Mouse (Mus musculus) liver, embryonic 15.5 days (tissue): ENCODE data around the gene Stt3b. TPM values are rescaled to one million over a fixed set of nuclear protein-coding genes. Genes with fewer than 3 reads are reported as not detected.
A peak's percentile ranks its signal among the peaks of the same experiment; 100 is the strongest.

ENCODE experiments used
- ATAC-seq: fragments of 200-750 bp; cut with Nextera tagmentation; 2 replicates; pipeline ENCODE4 v1.8.0; 2017; ENCODE audit warnings: moderate number of reproducible peaks, mild to moderate bottlenecking, moderate library complexity; ENCODE audit not compliant: insufficient read depth
- H3K27ac ChIP-seq: fragments of 300-500 bp; sonication (generic); replicated peaks from 2 replicates; pipeline ENCODE4 v1.5.1; 2015; ENCODE audit warnings: mild to moderate bottlenecking, inconsistent platforms
- H3K27me3 ChIP-seq: fragments of 300-500 bp; sonication (generic); 2 replicates; pipeline ENCODE4 v1.6.1; 2015; ENCODE audit warnings: mild to moderate bottlenecking, inconsistent platforms
- H3K36me3 ChIP-seq: fragments of 300-500 bp; sonication (generic); replicated peaks from 2 replicates; pipeline ENCODE4 v1.6.1; 2015; ENCODE audit warnings: moderate library complexity, mild to moderate bottlenecking, inconsistent platforms
- H3K4me1 ChIP-seq: fragments of 300-500 bp; sonication (generic); replicated peaks from 2 replicates; pipeline ENCODE4 v1.6.1; 2015; ENCODE audit warnings: inconsistent platforms
- H3K4me2 ChIP-seq: fragments of 300-500 bp; sonication (generic); 2 replicates; pipeline ENCODE4 v1.6.1; 2015; ENCODE audit warnings: moderate library complexity, mild to moderate bottlenecking, inconsistent platforms
- H3K4me3 ChIP-seq: fragments of 300-500 bp; sonication (generic); replicated peaks from 2 replicates; pipeline ENCODE4 v1.5.1; 2015; ENCODE audit warnings: mild to moderate bottlenecking, inconsistent platforms
- H3K9ac ChIP-seq: fragments of 300-500 bp; sonication (generic); 2 replicates; pipeline ENCODE4 v1.6.1; 2015; ENCODE audit warnings: moderate library complexity, mild to moderate bottlenecking, inconsistent platforms
- H3K9me3 ChIP-seq: fragments of 300-500 bp; sonication (generic); replicated peaks from 2 replicates; pipeline ENCODE4 v1.6.1; 2016; ENCODE audit warnings: inconsistent platforms
- WGBS: fragments of 180-500 bp; shearing (Covaris S2); methylation state at CpG from one replicate; pipeline ENCODE4 v1.1.7; 2015; ENCODE audit warnings: mixed read lengths; ENCODE audit not compliant: insufficient replicate concordance; 5-methylcytosine and 5-hydroxymethylcytosine counted together
- polyA plus RNA-seq: library from polyadenylated mRNA; unstranded; fragments of >200 nt; fragmentation: Nextera tagmentation; extraction: Ambion mirVana; gene quantifications from 2 replicates; pipeline ENCODE4 v1.2.1, GENCODE M21; 2015

Stt3b gene
- polyA plus RNA-seq, 1 experiment from 2014 or later: 61.0 TPM

DNA sequence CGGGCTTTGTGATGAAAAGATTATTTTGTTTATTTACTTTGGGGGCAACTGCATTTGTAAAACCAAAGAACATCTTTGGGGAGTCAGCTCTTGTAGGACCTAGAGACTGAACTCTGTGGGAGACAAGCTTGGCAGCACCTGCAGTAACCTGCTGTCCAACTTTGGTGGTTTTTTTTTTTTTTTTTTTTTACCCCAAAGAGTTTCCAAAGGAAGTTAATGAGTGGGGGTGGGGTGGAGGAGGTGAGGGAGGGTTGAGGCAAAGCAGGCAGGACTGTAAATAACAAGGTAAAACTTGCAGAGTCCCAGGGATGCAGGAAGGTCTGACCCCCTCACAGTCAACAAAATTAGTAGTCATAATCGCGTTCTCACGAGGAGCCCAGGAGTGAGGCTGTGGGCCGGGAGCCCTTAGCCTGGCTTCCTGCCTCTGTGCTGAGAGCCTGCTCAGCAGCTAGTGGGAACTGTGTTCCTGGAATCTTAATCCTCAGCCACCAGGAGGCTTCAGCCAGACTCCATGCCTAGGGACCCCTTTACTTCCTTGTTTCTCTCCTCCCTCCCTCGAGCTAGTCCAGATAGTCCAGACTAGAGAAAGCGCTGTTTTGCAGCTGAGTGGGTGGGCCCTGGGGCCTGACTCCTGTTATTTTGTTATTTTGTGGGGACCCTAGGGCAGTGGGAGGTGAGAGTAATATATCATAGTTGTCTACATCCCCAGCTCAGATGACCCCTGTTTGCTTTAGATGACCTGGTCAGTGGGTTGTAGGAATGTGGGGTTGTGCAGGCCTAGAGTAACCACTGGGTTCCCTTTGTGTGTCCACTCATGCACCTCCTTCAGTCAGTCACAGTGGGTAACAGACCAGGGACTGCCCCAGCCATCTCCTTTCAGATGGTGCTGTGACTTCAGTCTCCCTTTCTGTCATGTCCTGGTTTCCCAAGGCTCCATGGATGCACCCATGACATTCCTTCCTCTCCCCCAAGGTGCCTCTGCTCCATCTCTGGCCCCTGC, 95.3 kb downstream of the Stt3b start:
- no peaks in the 10 kb centered on the region for H3K9me3 ChIP-seq
- WGBS: 37% methylated on average over 7 of the region's 7 CpGs
- no peak overlapping the region for H3K4me2 ChIP-seq
- no peak for ATAC-seq
- no peak overlapping the region for H3K27ac ChIP-seq
- H3K27me3 ChIP-seq: no peaks in the 10 kb centered on the region
- H3K9ac ChIP-seq: no peak overlapping the region
- H3K36me3 ChIP-seq: no peaks in the 10 kb centered on the region
- H3K4me3 ChIP-seq: no peak overlapping the region
- H3K4me1 ChIP-seq: peaks cover 37% of the 10 kb centered on the region

DNA sequence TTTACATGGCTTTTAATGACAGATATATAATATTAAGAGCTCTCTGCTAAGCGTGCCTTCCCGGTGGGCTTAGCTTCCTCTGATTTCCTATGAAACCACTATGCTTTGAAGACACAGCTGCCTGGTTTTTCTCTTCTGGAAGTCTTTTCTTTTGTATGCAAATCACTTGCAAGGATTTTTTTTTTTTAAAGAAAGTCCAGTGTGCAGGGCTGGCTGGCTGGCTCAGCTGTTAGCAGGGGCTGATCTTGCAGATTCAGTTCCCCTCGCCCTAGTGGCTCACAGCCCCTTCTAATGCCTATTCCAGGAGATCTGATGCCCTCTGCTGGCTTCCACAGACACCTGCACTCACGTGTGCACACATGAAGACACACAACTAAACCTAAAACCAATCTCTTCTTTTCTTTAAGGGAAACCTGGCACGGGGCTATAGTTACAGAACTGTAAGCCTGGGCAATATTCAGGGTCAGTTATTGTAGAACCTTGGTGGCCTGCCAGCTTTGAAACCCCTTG, 96.4 kb downstream of the Stt3b start:
- Histone ChIP-seq H3K4me2 (no peak overlapping the region), H3K4me3 (no peak overlapping the region), H3K9me3 (no peaks in the 10 kb centered on the region), H3K27ac (no peak overlapping the region), H3K4me1 (peaks cover 47% of the 10 kb centered on the region), H3K27me3 (no peaks in the 10 kb centered on the region), H3K9ac (no peak overlapping the region), H3K36me3 (no peaks in the 10 kb centered on the region)
- ATAC-seq: no peak
- 73% methylated on average over 5 of the region's 5 CpGs for WGBS

DNA sequence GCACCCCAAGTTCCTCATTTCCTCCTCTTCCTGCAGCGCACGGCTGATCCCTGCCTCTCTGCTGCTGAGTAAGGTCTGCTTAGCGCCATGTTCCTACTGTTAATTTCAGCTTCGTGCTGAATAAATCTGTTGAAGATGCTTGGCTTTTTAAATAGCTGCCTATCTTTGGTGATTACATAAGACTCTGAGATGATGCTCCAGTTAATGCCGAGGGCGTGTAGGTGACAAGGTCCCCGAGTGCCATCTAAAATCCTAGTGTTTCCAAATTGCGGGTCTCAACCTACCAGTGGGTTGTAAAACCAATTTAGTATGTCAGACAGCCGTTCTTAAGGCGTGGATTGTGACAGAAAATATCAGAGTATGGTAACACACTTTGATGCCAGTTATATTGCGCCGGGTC, 99.7 kb downstream of the Stt3b start:
- WGBS: 77% methylated on average over 12 of the region's 12 CpGs
- no peak for ATAC-seq

DNA sequence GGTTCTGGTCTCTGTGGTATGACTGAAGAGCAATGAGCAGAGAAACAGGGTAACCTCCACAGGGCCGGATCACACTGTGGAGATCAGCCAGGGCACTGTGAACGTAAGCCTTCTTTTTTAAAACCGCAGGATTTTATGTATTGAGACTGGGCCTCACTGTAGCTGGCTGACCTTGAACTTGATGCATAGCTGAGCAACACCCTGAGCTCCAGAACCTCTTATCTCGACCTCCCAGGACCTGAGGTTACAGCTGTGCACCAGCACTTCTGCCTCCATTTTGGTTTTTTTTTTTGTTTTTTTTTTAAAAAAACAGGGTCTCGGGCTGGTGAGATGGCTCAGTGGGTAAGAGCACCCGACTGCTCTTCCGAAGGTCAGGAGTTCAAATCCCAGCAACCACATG, 100.5 kb downstream of the Stt3b start:
- no peak overlapping the region for H3K4me2 ChIP-seq
- peak; percentile 77 for ATAC-seq
- peak overlapping the region; percentile 58 for H3K27ac ChIP-seq
- no peaks in the 10 kb centered on the region for H3K9me3 ChIP-seq
- no peak overlapping the region; the same call in 1 of the 2 replicates for H3K9ac ChIP-seq
- no peak overlapping the region for H3K4me3 ChIP-seq
- H3K27me3 ChIP-seq: no peaks in the 10 kb centered on the region; the same call in 1 of the 2 replicates
- H3K4me1 ChIP-seq: peaks cover 28% of the 10 kb centered on the region
- no peaks in the 10 kb centered on the region for H3K36me3 ChIP-seq
- WGBS: 22% methylated on average over 7 of the region's 7 CpGs

More for the DNA sequence above, 99.7 kb downstream of the Stt3b start:
- Histone ChIP-seq H3K9ac (no peak overlapping the region), H3K27me3 (no peaks in the 10 kb centered on the region), H3K4me2 (no peak overlapping the region), H3K9me3 (no peaks in the 10 kb centered on the region), H3K36me3 (no peaks in the 10 kb centered on the region), H3K4me1 (peaks cover 33% of the 10 kb centered on the region), H3K4me3 (no peak overlapping the region), H3K27ac (no peak overlapping the region)

DNA sequence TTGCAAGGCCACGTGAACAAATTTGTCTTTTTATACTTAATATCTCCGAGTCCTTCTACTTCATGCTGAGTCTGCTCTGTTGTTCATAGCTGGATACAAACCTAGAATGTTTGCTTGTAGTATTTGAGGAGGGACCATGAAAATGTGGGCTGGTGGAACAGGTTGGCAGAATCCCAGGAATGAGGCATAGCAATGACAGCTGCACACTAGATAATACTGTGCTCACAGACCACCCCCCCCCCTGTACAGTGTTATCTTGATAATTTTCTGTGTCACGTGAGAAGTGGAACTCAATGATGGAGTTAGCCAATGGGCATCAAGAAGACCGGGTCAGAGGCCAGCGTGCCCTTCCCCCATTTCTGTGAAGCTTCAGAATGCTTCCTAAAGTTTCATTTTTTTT, 104.0 kb downstream of the Stt3b start:
- no peak for ATAC-seq
- Histone ChIP-seq H3K4me2 (no peak overlapping the region), H3K27me3 (no peaks in the 10 kb centered on the region; the same call in 1 of the 2 replicates), H3K4me1 (peaks cover 36% of the 10 kb centered on the region), H3K27ac (no peak overlapping the region), H3K36me3 (no peaks in the 10 kb centered on the region), H3K4me3 (no peak overlapping the region), H3K9ac (no peak overlapping the region), H3K9me3 (no peaks in the 10 kb centered on the region)
- 46% methylated on average over 5 of the region's 5 CpGs for WGBS

DNA sequence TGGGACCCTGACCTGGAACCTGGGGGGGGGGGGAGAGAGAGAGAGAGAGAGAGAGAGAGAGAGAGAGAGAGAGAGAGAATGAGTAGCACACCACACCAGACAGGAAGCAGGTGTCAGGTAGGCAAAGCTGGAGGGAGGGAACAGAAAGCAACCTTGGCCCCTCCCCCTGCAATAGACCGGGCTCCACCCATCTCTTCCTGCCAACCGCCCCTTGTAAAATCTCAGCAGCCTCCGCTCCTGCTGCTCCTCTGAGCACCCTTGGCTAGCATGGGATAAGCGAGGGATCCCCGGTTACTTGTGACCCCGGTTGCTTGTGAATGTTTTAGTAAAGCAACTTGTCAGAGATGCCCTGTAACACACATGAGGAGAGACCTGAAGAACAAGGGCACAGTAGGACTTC, 104.7 kb downstream of the Stt3b start:
- Histone ChIP-seq H3K4me1 (peaks cover 35% of the 10 kb centered on the region), H3K27ac (no peak overlapping the region), H3K4me3 (no peak overlapping the region), H3K27me3 (no peaks in the 10 kb centered on the region; the same call in 1 of the 2 replicates), H3K9me3 (no peaks in the 10 kb centered on the region), H3K9ac (no peak overlapping the region), H3K36me3 (no peaks in the 10 kb centered on the region), H3K4me2 (no peak overlapping the region; the same call in 1 of the 2 replicates)
- no peak for ATAC-seq
- 7% methylated on average over 6 of the region's 6 CpGs for WGBS

DNA sequence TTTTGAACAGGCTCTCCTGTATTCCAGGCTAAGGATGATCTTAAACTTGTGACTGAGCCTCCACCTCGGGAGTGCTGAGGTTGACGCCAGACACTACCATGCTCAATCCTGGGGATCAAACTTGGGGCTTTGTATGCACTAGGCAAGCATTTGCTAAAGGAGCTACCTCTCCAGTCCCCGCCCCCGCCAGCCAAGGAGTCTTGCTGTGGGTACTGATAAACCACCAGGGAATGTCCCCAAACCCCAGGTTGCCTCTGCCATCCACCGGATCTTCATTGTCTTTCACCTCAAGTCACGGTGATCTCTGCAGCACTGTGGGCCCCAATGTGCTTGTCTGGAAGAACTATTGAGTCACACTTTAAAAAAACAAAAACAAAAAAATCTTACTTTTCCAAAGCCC, 107.1 kb downstream of the Stt3b start:
- Histone ChIP-seq H3K4me2 (no peak overlapping the region), H3K27me3 (no peaks in the 10 kb centered on the region; the same call in 1 of the 2 replicates), H3K9ac (no peak overlapping the region), H3K4me3 (no peak overlapping the region), H3K36me3 (no peaks in the 10 kb centered on the region), H3K27ac (no peak overlapping the region), H3K4me1 (peaks cover 31% of the 10 kb centered on the region), H3K9me3 (no peaks in the 10 kb centered on the region)
- ATAC-seq: no peak
- WGBS: 21% methylated on average over 6 of the region's 6 CpGs

DNA sequence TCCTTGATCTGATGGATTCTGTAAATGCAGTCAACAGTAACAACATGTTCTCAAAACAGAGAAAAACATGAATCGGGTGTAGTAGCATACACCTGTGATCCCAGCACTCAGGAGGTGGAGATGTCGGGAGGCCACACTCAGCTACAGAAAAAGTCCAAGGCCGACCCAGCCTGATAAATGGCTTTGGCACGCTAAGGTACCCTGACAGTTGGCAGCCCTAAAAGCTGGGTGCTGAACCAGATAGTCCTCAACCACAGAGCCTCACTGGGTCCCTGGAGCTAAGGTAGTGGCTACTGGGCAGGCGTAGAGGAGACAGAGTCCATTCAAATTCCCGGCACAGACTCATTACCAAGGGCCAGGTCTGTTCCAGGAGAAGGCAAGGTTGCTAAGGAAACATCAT, 109.0 kb downstream of the Stt3b start:
- H3K9me3 ChIP-seq: no peaks in the 10 kb centered on the region
- no peaks in the 10 kb centered on the region; the same call in 1 of the 2 replicates for H3K27me3 ChIP-seq
- H3K4me3 ChIP-seq: no peak overlapping the region
- no peak overlapping the region for H3K27ac ChIP-seq
- WGBS: 71% methylated on average over 6 of the region's 6 CpGs
- no peak overlapping the region for H3K4me2 ChIP-seq
- no peak overlapping the region for H3K9ac ChIP-seq
- H3K36me3 ChIP-seq: no peaks in the 10 kb centered on the region
- ATAC-seq: no peak
- H3K4me1 ChIP-seq: peaks cover 29% of the 10 kb centered on the region

DNA sequence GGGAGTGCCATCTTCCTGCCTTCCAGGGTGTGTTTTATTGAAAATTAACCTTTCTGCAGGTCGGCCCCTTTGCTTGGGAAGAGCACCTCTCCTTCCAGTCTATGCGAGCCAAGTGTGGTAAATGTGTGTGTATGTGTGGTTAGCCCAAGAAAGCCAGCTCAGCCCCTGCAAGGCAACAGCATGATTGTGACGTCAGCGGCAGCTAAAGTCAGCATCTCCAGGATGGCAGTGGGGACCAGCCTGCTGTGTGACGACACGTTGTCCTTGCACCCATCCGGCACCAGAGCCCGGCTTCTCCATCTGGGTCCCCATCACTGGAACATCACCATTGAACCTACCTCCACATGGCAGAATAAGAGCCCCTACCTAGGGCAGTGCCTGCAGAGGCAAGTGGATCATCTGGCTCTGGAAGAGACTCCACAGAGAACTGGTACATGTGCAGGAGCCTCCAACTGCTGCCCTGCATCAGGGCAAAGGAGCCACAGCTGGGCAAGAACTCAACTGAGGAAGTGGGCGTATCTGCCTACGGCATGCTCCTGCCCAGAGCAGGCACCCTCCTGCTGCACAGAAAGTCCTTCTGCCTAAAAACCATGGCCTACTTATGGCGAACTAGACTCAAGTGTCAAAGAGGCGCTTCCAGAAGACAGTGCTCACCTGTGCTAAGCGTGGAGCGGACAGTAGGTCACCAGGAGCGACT, 109.9 kb downstream of the Stt3b start:
- WGBS: 67% methylated on average over 15 of the region's 15 CpGs
- H3K27me3 ChIP-seq: no peaks in the 10 kb centered on the region; the same call in 1 of the 2 replicates
- no peak overlapping the region for H3K4me2 ChIP-seq
- H3K4me1 ChIP-seq: peaks cover 19% of the 10 kb centered on the region
- H3K9me3 ChIP-seq: no peaks in the 10 kb centered on the region
- no peak overlapping the region for H3K4me3 ChIP-seq
- H3K27ac ChIP-seq: no peak overlapping the region
- no peaks in the 10 kb centered on the region for H3K36me3 ChIP-seq
- H3K9ac ChIP-seq: no peak overlapping the region
- ATAC-seq: no peak

DNA sequence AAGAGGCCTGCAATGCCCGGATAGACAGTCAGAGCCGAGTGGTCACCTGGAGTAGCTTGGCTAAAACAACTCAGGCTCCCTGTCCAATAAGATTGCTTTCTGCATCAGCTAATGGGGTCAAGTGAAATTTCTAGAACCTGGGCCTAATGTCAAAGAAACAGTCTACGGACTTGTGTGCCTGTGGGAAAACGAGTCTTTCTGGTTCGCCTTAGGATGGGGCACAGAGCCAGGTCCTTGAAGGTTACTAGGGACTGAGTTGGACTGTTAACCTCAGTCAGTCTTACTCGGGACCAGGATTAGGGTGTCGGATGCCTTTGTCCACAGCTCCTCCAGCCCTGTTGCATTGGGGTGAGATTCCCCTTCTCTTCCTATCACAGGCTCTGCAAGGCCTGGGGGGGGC, 113.1 kb downstream of the Stt3b start:
- H3K9me3 ChIP-seq: no peaks in the 10 kb centered on the region
- no peak overlapping the region for H3K4me2 ChIP-seq
- H3K4me1 ChIP-seq: peaks cover 10% of the 10 kb centered on the region
- H3K36me3 ChIP-seq: no peaks in the 10 kb centered on the region
- H3K4me3 ChIP-seq: no peak overlapping the region
- 71% methylated on average over 7 of the region's 7 CpGs for WGBS
- ATAC-seq: no peak
- no peak overlapping the region for H3K9ac ChIP-seq
- no peaks in the 10 kb centered on the region for H3K27me3 ChIP-seq
- no peak overlapping the region for H3K27ac ChIP-seq

DNA sequence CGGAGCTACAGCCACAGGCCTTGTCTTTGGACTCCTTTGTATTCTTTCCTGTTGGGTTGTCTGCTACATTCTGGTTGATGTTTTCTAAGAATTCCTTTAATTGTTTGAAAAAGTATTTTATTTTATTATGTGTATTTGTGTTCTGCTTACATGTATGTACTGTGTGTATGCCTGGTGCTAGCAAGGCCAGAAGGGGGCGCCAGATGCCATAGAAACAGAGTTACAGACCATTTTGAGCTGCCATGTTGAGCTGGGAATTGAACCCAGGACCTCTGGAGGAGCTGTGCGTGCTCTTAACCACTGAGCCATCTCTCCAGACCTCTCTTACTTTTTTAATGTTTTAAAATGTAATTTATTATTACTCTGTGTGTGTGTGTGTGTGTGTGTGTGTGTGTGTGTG, 117.3 kb downstream of the Stt3b start:
- Histone ChIP-seq H3K9ac (no peak overlapping the region), H3K4me1 (peaks cover 16% of the 10 kb centered on the region), H3K4me3 (no peak overlapping the region), H3K4me2 (no peak overlapping the region), H3K9me3 (no peaks in the 10 kb centered on the region), H3K27me3 (no peaks in the 10 kb centered on the region), H3K36me3 (no peaks in the 10 kb centered on the region), H3K27ac (no peak overlapping the region)
- WGBS: 61% methylated on average over 3 of the region's 3 CpGs
- no peak for ATAC-seq
